Mouse (Mus musculus) cerebellum, postnatal 36 days (tissue): ENCODE measurements around the gene Plekhg2.

Source experiments
- DNase-seq, 2 experiments: peaks; one replicate each; pipeline ENCODE4 v3.0.0; 2021 to 2022; ENCODE audit warnings: mixed read lengths in 2 of 2

The Plekhg2 gene

GRCm38 (mm10) chr7:28362441-28363060 is 9.8 kb downstream of the Plekhg2 start:
- DNase-seq, result no peak

DNA sequence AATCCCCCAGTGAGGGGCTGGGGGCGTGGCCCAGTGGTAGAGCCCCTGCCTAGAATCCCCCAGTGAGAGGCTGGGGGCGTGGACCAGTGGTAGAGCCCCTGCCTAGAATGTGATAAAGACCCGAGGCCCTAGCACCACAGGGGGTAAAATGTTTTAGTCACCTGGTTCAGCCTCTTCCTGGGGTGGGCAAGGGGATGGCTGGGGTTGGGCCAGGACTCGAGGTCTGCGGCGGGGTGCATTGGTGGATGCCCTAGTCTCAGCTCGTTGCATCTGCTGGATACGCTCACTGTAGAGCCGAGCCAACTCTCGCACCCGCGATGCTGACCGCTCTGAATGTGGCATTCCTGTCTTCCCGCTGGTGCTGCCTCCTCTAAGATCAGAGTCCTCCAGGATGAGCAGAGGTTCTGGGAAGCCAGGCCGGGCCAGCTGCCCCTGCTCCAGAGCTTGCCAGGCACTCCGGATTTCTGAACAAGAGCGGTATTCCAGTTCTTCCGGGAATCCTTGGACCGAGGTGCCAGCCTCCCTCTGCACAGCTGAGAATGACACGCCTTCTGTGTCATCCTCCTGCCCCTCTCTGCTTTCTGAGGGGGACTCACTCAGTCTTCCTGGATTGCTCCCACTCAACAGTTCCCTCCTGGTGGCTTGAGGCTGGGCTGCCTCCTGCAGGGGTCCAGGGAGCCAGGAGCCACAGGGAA is 10.6 kb downstream of the Plekhg2 start:
- DNase-seq, result no peak

GRCm38 (mm10) chr7:28360291-28360690 is 12.1 kb downstream of the Plekhg2 start:
- DNase-seq, result no peak

- DNase-seq, result no peak
Observed at GRCm38 (mm10) chr7:28359854-28360253, 12.5 kb downstream of the Plekhg2 start.

- DNase-seq, result no peak
Observed at GRCm38 (mm10) chr7:28358431-28358830, 14.0 kb downstream of the Plekhg2 start.

DNA sequence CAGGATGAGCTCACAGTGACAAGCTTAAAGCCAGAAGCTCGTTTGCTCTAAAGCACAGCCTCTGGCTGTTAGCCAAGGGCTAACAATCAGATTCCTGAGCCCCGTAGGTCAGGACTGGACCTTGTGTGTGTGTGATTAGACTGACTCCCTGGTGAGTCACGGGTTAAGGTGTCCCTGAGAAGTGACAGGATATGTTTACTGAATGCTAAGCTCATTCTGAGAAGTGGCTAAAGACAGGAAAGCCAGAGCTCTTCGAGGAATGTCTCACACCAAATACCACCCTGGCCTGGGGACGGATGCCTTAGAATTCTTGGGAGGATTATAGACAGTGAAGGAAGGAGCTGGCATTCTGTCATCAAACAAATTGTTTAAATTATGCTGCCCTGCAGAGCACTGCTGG is 14.4 kb downstream of the Plekhg2 start:
- DNase-seq, result no peak

DNA sequence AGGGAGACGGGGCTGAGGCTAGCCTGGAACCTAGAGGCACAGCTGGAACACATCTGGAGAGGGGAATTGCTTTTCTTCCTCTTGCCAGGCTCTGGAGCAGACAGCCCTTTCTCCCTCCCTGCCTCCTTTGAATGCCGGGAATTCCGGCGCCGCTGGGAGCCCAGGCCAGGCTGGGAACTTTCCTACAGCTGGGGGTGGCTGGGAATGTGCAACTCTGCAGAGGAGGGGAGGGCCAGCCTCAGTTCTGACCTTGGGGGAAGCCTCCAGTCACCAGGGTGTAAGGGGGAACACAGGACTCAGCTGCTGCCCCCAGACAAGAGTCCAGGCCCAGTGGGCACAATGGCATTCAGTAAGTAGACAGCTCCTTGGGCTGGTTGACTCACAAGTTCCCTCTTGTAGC is 15.4 kb downstream of the Plekhg2 start:
- no peak for DNase-seq

GRCm38 (mm10) chr7:28355221-28355620 is 17.2 kb downstream of the Plekhg2 start:
- DNase-seq, result no peak

- no peak for DNase-seq
Observed at GRCm38 (mm10) chr7:28354596-28354995, 17.8 kb downstream of the Plekhg2 start.

GRCm38 (mm10) chr7:28354113-28354581 is 18.3 kb downstream of the Plekhg2 start:
- DNase-seq, result no peak

- no peak for DNase-seq
Observed at GRCm38 (mm10) chr7:28353267-28353666, 19.1 kb downstream of the Plekhg2 start.

GRCm38 (mm10) chr7:28351676-28352191 is 20.7 kb downstream of the Plekhg2 start:
- no peak for DNase-seq

- DNase-seq, result peak; percentile 97 to 98
Observed at GRCm38 (mm10) chr7:28350155-28350883, 22.1 kb downstream of the Plekhg2 start, which contains the start of gene Rps16. Rps16 (plus strand) TSS chr7:28350652.

DNA sequence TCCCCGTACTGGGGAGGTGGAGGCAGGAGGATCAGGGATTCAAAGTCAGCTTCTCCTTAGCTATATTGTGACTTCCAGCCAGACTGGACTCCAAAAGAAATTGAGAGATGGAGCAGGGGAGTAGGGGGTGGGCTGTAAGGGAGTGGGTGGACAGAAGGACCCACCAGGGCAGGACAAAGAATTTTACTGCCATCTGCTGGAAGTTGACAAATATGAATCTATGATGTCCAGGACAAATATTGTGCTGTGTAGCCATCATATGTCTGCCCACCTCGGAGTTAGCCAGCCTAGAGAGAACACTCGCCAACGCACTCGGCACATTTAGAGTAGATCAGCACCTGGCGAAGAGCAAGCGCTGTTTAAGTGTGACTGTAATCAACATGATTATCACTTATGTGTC is 23.8 kb downstream of the Plekhg2 start:
- no peak for DNase-seq

GRCm38 (mm10) chr7:28347746-28348145 is 24.7 kb downstream of the Plekhg2 start:
- DNase-seq, result no peak

DNA sequence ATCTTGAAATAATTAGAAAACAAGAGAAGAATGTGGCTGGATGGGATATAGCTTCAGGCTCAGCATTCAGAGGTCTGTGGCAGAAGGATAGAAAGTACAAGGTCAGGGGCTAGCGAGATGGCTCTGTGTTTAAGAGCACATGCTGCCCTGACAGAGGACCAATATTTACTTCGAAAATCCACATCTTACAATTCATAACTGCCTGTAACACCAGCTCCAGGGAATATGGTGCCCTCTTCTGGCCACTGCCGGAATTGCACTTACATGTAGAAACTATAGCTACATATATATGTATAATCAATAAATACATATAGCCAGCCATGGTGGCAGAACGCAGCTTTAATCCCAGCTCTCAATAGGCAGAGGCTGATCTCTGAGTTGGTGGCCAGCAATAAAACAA is 27.8 kb downstream of the Plekhg2 start:
- DNase-seq, result peak; percentile 73 to 77

DNA sequence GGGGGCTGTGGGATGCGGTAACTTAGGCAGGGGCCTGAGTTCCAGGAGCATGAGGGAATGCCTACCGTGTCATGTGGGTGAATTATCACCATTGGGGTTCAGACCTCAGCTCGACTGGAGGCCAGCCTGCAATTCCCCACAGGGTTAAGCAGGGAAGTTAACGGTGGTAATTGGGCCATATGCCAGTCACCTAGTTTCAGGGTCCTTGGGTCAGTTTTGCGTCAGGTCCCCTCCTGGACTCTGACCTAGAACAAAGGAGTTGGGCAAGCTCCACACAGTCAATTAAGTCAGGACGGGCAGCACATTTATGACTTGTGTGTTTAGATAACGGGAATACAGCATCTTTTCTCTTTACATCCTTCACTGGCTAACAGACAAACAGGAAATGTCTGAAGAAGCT is 31.0 kb downstream of the Plekhg2 start:
- no peak for DNase-seq

DNA sequence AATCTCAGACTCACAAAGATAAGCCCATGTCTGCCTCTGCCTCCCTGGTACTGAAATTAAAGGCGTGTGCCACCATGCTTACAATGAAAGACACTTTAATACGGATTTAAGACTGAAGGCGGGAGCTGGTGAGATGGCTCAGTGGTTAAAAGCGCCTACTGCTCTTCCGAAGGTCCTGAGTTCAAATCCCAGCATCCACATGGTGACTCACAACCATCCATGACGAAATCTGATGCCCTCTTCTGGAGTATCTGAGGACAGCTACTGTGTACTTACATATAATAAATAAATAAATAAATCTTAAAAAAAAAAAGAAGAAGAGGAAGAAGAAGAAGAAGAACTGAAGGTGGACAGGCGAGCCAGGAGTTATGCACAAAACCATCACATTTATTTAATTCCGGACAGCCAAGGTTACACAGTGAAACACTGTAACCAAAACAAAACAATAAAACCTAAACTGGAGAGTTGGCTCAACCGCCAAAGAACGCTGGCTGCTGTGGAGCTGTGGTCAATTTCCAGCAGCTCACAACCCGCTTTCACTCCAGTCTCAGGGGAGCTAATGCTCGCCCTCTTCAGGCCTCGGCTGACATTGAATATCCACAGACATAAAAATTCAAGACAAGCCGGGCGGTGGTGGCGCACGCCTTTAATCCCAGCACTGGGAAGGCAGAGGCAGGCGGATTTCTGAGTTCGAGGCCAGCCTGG is 33.0 kb downstream of the Plekhg2 start:
- peak; percentile 28 to 37 for DNase-seq

GRCm38 (mm10) chr7:28338108-28338998 is 34.0 kb downstream of the Plekhg2 start, which contains the start of gene Supt5:
Supt5 (minus strand) TSS chr7:28338746.
- DNase-seq, result peak; percentile 95 to 96

- no peak for DNase-seq
Observed at GRCm38 (mm10) chr7:28335471-28335870, 36.9 kb downstream of the Plekhg2 start.

DNA sequence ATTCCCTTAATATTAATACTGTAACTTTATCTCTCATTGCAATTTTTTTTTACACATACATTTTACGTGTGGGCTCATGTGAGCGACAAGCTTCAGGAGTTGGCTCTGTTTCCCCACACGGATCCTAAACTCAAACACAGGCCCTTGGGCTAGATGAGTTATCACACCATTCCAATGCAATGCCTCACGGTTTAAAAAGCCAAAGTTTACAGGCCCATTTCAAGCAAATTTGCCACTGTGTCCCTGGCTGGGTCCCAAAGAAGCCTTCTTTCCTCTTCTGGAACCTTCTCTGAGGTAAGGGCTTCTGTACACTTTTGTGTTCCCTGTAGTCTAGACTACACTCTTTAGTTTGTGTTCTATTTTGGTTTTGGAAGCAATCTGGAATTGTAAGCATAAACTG is 37.9 kb downstream of the Plekhg2 start:
- DNase-seq, result no peak

DNA sequence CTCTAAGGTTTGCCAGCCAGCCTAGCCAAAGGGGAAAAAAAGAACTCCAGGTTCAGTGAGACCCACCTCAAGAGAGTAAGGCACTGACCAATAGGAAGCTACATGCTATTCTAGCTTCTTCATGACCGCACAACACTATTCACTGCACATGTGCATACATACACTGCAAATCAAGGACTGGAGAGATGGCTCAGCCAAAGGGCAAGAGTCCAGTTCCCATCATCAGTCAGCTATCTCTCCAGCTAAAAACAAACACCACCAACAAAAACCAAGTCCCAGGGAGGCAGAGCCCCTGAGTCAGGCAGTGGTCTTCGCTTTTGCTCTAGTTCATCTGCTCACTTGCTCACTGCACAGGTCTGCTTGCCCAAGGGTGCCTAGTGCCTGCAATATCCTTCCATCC is 44.1 kb downstream of the Plekhg2 start:
- DNase-seq, result no peak
